Mouse (Mus musculus): ENCODE measurements around the gene Pum2.
"Not testable (repeated sequence)": the region's sequence is repeated elsewhere in the genome, so short reads cannot be mapped to it uniquely, and the experiment has no call there.

GRCm38 (mm10) chr12:8689882-8690281, 15.9 kb downstream of the Pum2 start:
- not testable (repeated sequence) for TF ChIP-seq CTCF (IDR thresholded peaks at IDR 0.05; ENCODE audit: control insufficient read depth, insufficient read depth, low read length); POLR2A (IDR thresholded peaks at IDR 0.05; ENCODE audit: borderline replicate concordance, control insufficient read depth, low read depth, low read length)

All from bone marrow, adult 2 months (tissue).